Mouse (Mus musculus) neural tube, embryonic 14.5 days (tissue): ENCODE results near the gene Tfap4. TPM values are rescaled to one million over a fixed set of nuclear protein-coding genes. Genes with fewer than 3 reads are reported as not detected.

ENCODE experiments used
- ATAC-seq: fragments of 200-750 bp; cut with Nextera tagmentation; 2 replicates; pipeline ENCODE4 v1.8.0; 2017; ENCODE audit warnings: low read depth, mild to moderate bottlenecking, moderate TSS enrichment, moderate library complexity
- H3K27ac ChIP-seq: fragments of 300-500 bp; sonication (generic); 2 replicates; pipeline ENCODE4 v1.5.1; 2014; ENCODE audit warnings: low read depth, mild to moderate bottlenecking, control low read depth, low read length, moderate library complexity, mixed read lengths
- H3K27me3 ChIP-seq: fragments of 300-500 bp; sonication (generic); 2 replicates; pipeline ENCODE4 v1.6.1; 2014; ENCODE audit warnings: low read length; ENCODE audit not compliant: control insufficient read depth, insufficient read depth
- H3K36me3 ChIP-seq: fragments of 300-500 bp; sonication (generic); 2 replicates; pipeline ENCODE4 v1.6.1; 2014; ENCODE audit warnings: low read length, mixed read lengths; ENCODE audit not compliant: control insufficient read depth, insufficient read depth
- H3K4me1 ChIP-seq: fragments of 300-500 bp; sonication (generic); 2 replicates; pipeline ENCODE4 v1.6.1; 2014; ENCODE audit warnings: low read length; ENCODE audit not compliant: control insufficient read depth, insufficient read depth
- H3K4me2 ChIP-seq: fragments of 300-500 bp; sonication (generic); 2 replicates; pipeline ENCODE4 v1.6.1; 2014; ENCODE audit warnings: mild to moderate bottlenecking, low read depth, low read length, control low read depth
- H3K4me3 ChIP-seq: fragments of 300-500 bp; sonication (generic); 2 replicates; pipeline ENCODE4 v1.5.1; 2014; ENCODE audit warnings: low read depth, low read length, control low read depth, mixed read lengths
- H3K9ac ChIP-seq: fragments of 300-500 bp; sonication (generic); replicated peaks from 2 replicates; pipeline ENCODE4 v1.6.1; 2014; ENCODE audit warnings: low read depth, mild to moderate bottlenecking, control low read depth, low read length, mixed read lengths
- H3K9me3 ChIP-seq: fragments of 300-500 bp; sonication (generic); 2 replicates; pipeline ENCODE4 v1.6.1; 2016; ENCODE audit warnings: low read length; ENCODE audit not compliant: control insufficient read depth
- WGBS: fragments of 180-500 bp; shearing (Covaris S2); extraction: QIAGEN DNeasy Blood & Tissue Kit; methylation state at CpG from one replicate; pipeline ENCODE4 v1.1.7; 2014; 5-methylcytosine and 5-hydroxymethylcytosine counted together
- polyA plus RNA-seq: library from polyadenylated mRNA; unstranded; fragments of >200 nt; fragmentation: Nextera tagmentation; extraction: Ambion mirVana; gene quantifications from 2 replicates; pipeline ENCODE4 v1.2.1, GENCODE M21; 2014

Gene Tfap4
- polyA plus RNA-seq, 1 experiment from 2014 or later = 7.2 TPM

DNA sequence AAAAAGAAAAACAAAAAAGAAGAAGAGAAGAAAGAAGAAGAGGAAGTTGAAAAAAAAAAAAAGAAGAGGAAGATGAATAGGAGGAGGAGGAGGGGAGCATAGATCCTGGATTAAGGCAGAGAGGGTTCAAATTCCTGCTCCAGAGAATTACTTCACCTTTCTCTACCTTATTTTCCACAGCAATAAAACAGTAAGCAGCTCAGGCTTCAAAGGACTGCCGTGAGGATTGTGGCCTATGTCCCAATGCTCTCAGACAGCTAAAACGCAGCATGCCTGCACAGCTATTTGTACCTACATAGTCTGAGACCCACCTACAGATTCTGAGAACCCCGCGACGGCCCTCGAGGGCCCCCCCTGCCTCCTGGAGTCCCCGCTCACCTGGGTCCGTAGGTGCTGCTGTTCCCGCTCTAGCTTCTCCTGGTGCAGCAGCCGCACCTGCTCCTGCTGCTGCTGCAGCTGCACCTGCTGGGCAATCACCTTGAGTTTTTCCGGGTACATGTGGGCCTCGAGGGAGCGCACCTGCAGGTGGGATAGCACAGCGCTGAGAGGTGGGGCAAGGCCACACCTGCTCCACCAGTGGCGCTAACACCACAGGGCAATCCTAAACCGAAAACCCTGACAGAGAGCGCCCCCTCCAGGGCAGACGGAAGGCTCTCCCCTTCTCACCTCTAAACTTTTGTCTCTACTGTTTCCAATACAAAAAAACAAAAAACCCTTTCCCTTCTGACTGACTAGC is 10.5 kb downstream of the Tfap4 start:
- Histone ChIP-seq H3K4me3 (no peak overlapping the region), H3K4me1 (no peaks in the 10 kb centered on the region), H3K9ac (no peak overlapping the region), H3K36me3 (peaks cover 18% of the 10 kb centered on the region), H3K9me3 (no peaks in the 10 kb centered on the region), H3K27me3 (no peaks in the 10 kb centered on the region), H3K4me2 (no peak overlapping the region), H3K27ac (no peak overlapping the region)
- ATAC-seq = no peak
- 93% methylated on average over 18 of the region's 18 CpGs for WGBS

DNA sequence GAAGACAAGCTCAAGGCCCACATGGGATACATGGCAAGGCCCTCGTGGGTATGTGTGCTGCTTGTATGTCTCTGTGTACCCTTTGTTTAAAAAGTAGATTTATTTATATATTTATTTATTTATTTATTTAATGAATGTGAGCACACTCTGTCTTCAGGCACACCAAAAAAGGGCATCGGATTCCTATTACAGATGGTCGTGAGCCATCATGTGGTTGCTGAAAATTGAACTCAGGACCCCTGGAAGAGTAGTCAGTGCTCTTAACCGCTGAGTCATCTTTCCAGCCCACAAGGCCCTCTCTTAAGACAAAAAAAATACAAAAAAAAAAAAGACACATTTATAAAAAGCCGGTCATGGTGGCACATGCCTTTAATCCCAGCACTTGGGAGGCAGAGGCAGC is 12.0 kb downstream of the Tfap4 start:
- no peak overlapping the region for H3K27ac ChIP-seq
- ATAC-seq = no peak
- H3K4me2 ChIP-seq = no peak overlapping the region
- no peak overlapping the region for H3K9ac ChIP-seq
- no peaks in the 10 kb centered on the region for H3K27me3 ChIP-seq
- whole genome bisulfite sequencing = 94% methylated on average over 5 of the region's 5 CpGs
- peaks cover 18% of the 10 kb centered on the region for H3K36me3 ChIP-seq
- H3K9me3 ChIP-seq = no peaks in the 10 kb centered on the region
- H3K4me1 ChIP-seq = no peaks in the 10 kb centered on the region
- H3K4me3 ChIP-seq = no peak overlapping the region

DNA sequence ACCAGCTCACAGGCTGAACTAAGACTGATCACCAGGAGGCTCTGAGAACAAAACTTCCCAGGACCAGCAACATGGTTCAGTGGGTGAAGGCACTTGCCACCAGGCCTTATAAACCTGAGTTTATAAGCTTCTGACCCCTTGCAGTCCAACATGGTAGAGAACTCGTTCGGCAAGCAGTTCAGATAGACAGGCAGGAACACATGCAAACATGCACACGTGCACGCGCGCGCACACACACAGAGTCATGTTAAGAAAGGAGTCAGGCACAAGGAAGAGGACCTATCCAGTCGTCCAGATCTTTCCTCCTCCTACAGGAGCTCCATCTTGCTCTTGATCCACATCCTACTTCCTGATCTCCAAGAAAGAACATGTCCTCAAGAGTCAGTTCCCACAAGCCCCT is 12.8 kb downstream of the Tfap4 start:
- H3K9ac ChIP-seq = no peak overlapping the region
- no peak overlapping the region for H3K4me3 ChIP-seq
- no peaks in the 10 kb centered on the region for H3K4me1 ChIP-seq
- H3K9me3 ChIP-seq = no peaks in the 10 kb centered on the region
- H3K27ac ChIP-seq = no peak overlapping the region
- no peaks in the 10 kb centered on the region for H3K27me3 ChIP-seq
- H3K36me3 ChIP-seq = peaks cover 17% of the 10 kb centered on the region
- no peak for ATAC-seq
- H3K4me2 ChIP-seq = no peak overlapping the region
- WGBS = 97% methylated on average over 8 of the region's 8 CpGs

- H3K4me1 ChIP-seq = no peaks in the 10 kb centered on the region; the same call in 1 of the 2 replicates
- H3K27ac ChIP-seq = no peak overlapping the region
- ATAC-seq = no peak
- no peak overlapping the region for H3K4me2 ChIP-seq
- peaks cover 13% of the 10 kb centered on the region for H3K36me3 ChIP-seq
- WGBS = 79% methylated on average over 9 of the region's 9 CpGs
- H3K9me3 ChIP-seq = no peaks in the 10 kb centered on the region
- H3K9ac ChIP-seq = no peak overlapping the region
- no peaks in the 10 kb centered on the region for H3K27me3 ChIP-seq
- H3K4me3 ChIP-seq = no peak overlapping the region
Observed at GRCm38 (mm10) chr16:4544845-4545244, 14.8 kb downstream of the Tfap4 start.

GRCm38 (mm10) chr16:4543266-4543665 is 16.4 kb downstream of the Tfap4 start:
- H3K4me3 ChIP-seq = no peak overlapping the region
- H3K9ac ChIP-seq = no peak overlapping the region; the same call in 1 of the 2 replicates
- H3K27me3 ChIP-seq = no peaks in the 10 kb centered on the region
- H3K9me3 ChIP-seq = no peaks in the 10 kb centered on the region
- H3K4me2 ChIP-seq = no peak overlapping the region
- 75% methylated on average over 3 of the region's 3 CpGs for WGBS
- H3K36me3 ChIP-seq = 0 out of 2 replicates have a peak, but pooled peaks cover 3% of the 10 kb centered on the region
- H3K4me1 ChIP-seq = no peaks in the 10 kb centered on the region; the same call in 1 of the 2 replicates
- no peak for ATAC-seq
- H3K27ac ChIP-seq = no peak overlapping the region

- Histone ChIP-seq H3K9me3 (no peaks in the 10 kb centered on the region), H3K4me2 (peak overlapping the region; percentile 52), H3K36me3 (0 out of 2 replicates have a peak, but pooled peaks cover 3% of the 10 kb centered on the region), H3K4me3 (peak overlapping the region; percentile 45), H3K27me3 (no peaks in the 10 kb centered on the region), H3K27ac (no peak overlapping the region), H3K4me1 (no peaks in the 10 kb centered on the region; the same call in 1 of the 2 replicates), H3K9ac (no peak overlapping the region)
- no peak for ATAC-seq
- 48% methylated on average over 7 of the region's 7 CpGs for WGBS
Observed at GRCm38 (mm10) chr16:4542236-4542774, 17.3 kb downstream of the Tfap4 start.

GRCm38 (mm10) chr16:4541501-4542198 is 18.0 kb downstream of the Tfap4 start, which contains the start of gene Srl:
TSS of gene Srl (minus strand) at chr16:4541816.
- Histone ChIP-seq H3K4me3 (peak within 1 kb of the TSS; percentile 45), H3K9ac (peak within 1 kb of the TSS; percentile 46), H3K27me3 (no peaks in the 10 kb centered on the region), H3K36me3 (no peaks in the 10 kb centered on the region), H3K9me3 (no peaks in the 10 kb centered on the region), H3K4me1 (no peaks in the 10 kb centered on the region; the same call in 1 of the 2 replicates), H3K4me2 (peak within 1 kb of the TSS; percentile 52), H3K27ac (peak within 1 kb of the TSS; percentile 22; the same call in 1 of the 2 replicates)
- 1% methylated on average over 43 of the region's 43 CpGs for WGBS
- ATAC-seq = peak; percentile 95

DNA sequence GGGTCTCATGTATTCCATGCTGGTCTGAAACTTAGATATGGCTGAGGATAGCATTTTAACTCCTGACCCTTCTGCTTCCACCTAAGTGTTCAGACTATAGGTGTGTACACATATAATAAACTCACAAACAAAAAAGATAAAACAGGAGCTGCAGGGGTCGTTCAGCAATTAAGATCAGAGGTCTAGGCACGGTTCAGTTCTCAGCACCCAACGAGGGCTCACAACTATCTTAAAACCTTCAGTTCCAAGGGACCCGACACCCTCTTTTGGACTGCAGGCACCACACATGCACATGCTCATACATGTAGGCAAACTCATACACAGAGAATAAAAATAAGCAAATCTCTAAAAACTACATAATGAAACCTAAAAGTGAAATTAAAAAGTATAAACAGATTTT is 18.6 kb downstream of the Tfap4 start:
- Histone ChIP-seq H3K27ac (no peak overlapping the region), H3K4me2 (peak overlapping the region; percentile 52), H3K4me1 (no peaks in the 10 kb centered on the region; the same call in 1 of the 2 replicates), H3K4me3 (peak overlapping the region; percentile 45), H3K27me3 (no peaks in the 10 kb centered on the region), H3K36me3 (no peaks in the 10 kb centered on the region), H3K9me3 (no peaks in the 10 kb centered on the region), H3K9ac (peak overlapping the region; percentile 46; the same call in 1 of the 2 replicates)
- WGBS = 62% methylated on average over 4 of the region's 4 CpGs
- ATAC-seq = no peak
